Mouse (Mus musculus): ENCODE data around the gene Syngr1. TPM values are rescaled to one million over a fixed set of nuclear protein-coding genes. Genes with fewer than 3 reads are reported as not detected.
A peak's percentile ranks its signal among the peaks of the same experiment; 100 is the strongest.

The Syngr1 gene
- total and polyA plus RNA-seq, 3 experiments, result 44.2 to 86.9 (median 74.6) TPM

DNA sequence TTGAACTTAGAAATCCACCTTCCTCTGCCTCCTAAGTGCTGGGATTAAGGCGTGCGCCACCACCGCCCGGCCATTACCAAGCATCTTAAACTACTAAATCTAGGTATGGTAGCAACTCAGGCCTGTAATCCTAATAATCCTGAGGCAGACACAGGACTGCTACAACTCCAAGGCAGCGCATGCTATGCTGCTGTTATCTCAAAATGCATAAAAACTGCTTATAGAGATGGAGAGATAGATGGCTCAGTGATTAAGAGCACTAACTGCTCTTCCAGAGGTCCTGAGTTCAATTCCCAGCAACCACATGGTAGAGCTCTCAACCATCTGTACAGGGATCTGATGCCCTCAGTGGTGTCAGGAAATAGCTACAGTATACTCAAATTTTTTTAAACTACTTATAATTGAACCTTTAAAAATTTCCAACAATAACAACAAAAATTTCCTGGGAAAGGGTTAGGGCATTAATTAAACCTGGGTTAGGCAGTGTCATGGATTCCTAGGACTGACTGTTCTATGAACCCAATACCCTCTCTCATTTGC is 11.9 kb upstream of the Syngr1 start:
- no peaks in the 10 kb centered on the region for H3K9me3 ChIP-seq (replicated peaks)
- no peak for TF ChIP-seq GATA2 (IDR thresholded peaks at IDR 0.05; ENCODE audit: borderline replicate concordance, low read depth, low read length)
- no peak for TF ChIP-seq CTCF (IDR thresholded peaks at IDR 0.05; ENCODE audit: low read depth, low read length)
- peak overlapping the region; percentile 85 for H3K4me3 ChIP-seq (ENCODE audit: low read depth, low read length)
- H3K4me1 ChIP-seq (ENCODE audit: insufficient read depth, low read depth, low read length), result peaks cover 54% of the 10 kb centered on the region
- ATAC-seq (ENCODE audit: extremely low read depth, insufficient number of reproducible peaks, low FRiP score, poor library complexity, severe bottlenecking) (no peak), DNase-seq (ENCODE audit: low spot score) (no peak)
- H3K36me3 ChIP-seq (replicated peaks), result peaks cover 66% of the 10 kb centered on the region
- peaks cover 4% of the 10 kb centered on the region; the same call in 1 of the 2 replicates for H3K27me3 ChIP-seq (ENCODE audit: insufficient read depth, low read length)

DNA sequence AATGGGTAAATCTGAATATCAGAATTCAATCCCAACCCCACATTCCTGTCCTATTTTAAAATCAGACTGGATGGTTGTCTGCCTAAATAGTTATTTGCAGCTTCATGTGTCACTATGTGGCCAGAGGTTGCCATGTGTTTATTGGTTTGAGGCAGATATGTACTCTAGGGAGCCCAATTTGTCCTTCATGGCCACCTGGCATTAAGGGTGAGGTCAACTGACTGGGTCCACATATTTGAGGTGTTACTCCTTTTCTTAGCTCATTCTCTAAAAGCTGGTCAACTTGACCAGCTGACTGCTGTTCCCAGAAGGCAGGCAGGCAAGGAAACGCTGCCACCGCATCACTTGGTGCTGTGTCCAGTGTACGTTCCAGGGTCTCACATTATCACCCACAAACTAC is 11.2 kb upstream of the Syngr1 start:
- Histone ChIP-seq H3K36me3 (replicated peaks) (peaks cover 66% of the 10 kb centered on the region), H3K27me3 (ENCODE audit: insufficient read depth, low read length) (no peaks in the 10 kb centered on the region), H3K4me3 (ENCODE audit: low read depth, low read length) (peak overlapping the region; percentile 85), H3K4me1 (ENCODE audit: insufficient read depth, low read depth, low read length) (peaks cover 49% of the 10 kb centered on the region), H3K9me3 (replicated peaks) (no peaks in the 10 kb centered on the region)
- no peak for DNase-seq (ENCODE audit: low spot score)
- ATAC-seq (ENCODE audit: extremely low read depth, insufficient number of reproducible peaks, low FRiP score, poor library complexity, severe bottlenecking), result no peak
- TF ChIP-seq GATA2 (IDR thresholded peaks at IDR 0.05; ENCODE audit: borderline replicate concordance, low read depth, low read length) (no peak), POLR2AphosphoS5 (IDR thresholded peaks at IDR 0.05; ENCODE audit: insufficient replicate concordance, low read depth, low read length) (no peak), TAL1 (conservative IDR thresholded peaks at IDR 0.05; ENCODE audit: low read depth, low read length) (no peak), CTCF (IDR thresholded peaks at IDR 0.05; ENCODE audit: low read depth, low read length) (no peak), GATA1 (IDR thresholded peaks at IDR 0.05; ENCODE audit: borderline replicate concordance, low read length) (no peak)

DNA sequence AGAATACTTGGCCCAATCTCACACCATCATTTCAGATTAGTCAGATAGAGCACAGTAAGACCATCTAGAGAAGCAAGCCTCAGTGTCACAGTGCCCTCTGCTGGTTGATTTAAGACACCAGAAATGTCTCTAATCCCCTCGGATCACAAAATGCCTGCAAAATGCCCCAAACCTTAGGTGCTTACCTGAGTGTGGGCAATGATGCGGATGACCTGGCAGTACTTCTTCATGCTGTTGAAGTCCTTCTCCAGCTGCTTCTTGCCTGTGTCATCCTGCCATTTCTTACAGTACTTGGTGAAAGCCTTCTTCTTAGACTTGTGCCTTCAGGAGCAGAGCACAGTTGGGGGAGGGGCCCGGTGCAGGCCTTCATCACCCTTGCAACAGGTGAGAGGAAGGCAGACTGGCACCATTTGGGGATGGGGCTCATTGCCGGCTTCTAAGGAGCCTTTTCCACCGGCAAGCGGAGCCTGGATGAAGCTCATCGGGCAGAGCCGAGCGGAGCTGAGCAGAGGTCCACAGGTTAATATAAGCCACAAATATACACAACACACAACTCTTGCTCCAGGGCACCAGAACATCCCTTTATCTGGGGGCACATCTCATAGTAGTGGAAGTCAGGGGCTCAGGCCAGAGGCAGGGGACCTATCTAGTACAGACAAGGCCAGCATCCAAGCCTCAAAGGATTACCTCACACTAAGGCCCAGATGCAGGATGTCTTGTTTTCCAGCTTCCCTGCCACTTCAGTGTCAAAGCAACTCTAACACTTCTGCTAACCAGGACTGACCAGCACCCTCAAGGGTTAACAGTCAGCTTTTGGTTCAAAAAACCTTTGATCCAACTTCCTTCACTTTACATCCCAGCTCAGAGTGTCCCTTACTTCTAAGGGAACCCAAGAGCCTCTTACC is 10.2 kb upstream of the Syngr1 start:
- peaks cover 66% of the 10 kb centered on the region for H3K36me3 ChIP-seq (replicated peaks)

DNA sequence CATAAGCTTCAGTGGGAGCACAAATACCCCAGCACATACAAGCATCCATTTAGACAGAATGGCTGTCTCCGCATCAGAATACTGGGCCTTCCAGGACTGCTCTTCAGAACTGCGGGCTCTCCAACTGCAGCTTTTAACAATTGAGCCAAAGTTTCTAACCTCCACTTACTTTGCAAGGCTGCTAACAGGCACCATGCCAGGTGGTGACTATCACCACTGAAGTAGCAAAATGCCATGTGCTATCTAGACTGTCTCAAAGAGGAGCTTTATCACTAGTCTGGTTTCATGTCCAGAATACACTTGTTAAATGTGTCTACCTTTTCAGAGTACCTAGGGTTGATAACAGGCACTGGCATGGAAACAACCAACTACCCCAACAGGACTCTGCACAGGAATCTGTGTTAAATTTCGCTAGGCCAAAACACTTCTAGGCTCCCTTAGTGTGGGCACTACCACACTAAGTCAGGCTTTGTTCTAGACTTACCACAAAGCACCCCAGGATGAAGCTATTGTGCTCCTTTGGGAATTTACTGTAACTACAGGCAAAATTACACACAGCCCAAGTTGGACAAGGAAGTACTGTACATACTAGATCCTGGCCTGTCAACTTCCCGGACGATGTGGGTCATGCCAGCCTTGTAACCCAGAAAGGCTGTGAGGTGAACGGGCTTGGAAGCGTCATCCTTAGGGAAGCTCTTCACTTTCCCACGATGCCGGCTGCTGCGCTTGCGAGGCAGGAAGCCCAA is 9.2 kb upstream of the Syngr1 start:
- H3K9me3 ChIP-seq (replicated peaks), result no peaks in the 10 kb centered on the region; the same call in 1 of the 2 replicates
- no peaks in the 10 kb centered on the region for H3K27me3 ChIP-seq (ENCODE audit: insufficient read depth, low read length)
- TF ChIP-seq POLR2AphosphoS5 (IDR thresholded peaks at IDR 0.05; ENCODE audit: insufficient replicate concordance, low read depth, low read length) (peak; percentile 9; the same call in 1 of the 2 replicates), GATA1 (IDR thresholded peaks at IDR 0.05; ENCODE audit: borderline replicate concordance, low read length) (no peak), GATA2 (IDR thresholded peaks at IDR 0.05; ENCODE audit: borderline replicate concordance, low read depth, low read length) (no peak), TAL1 (conservative IDR thresholded peaks at IDR 0.05; ENCODE audit: low read depth, low read length) (no peak), CTCF (IDR thresholded peaks at IDR 0.05; ENCODE audit: low read depth, low read length) (no peak)
- H3K36me3 ChIP-seq (replicated peaks), result peaks cover 60% of the 10 kb centered on the region
- ATAC-seq (ENCODE audit: extremely low read depth, insufficient number of reproducible peaks, low FRiP score, poor library complexity, severe bottlenecking), result no peak
- H3K4me3 ChIP-seq (ENCODE audit: low read depth, low read length), result peak overlapping the region; percentile 85
- peaks cover 31% of the 10 kb centered on the region for H3K4me1 ChIP-seq (ENCODE audit: insufficient read depth, low read depth, low read length)
- DNase-seq (ENCODE audit: low spot score), result no peak

More for the DNA sequence above, 10.2 kb upstream of the Syngr1 start:
- TF ChIP-seq TAL1 (conservative IDR thresholded peaks at IDR 0.05; ENCODE audit: low read depth, low read length) (no peak), POLR2AphosphoS5 (IDR thresholded peaks at IDR 0.05; ENCODE audit: insufficient replicate concordance, low read depth, low read length) (no peak), GATA2 (IDR thresholded peaks at IDR 0.05; ENCODE audit: borderline replicate concordance, low read depth, low read length) (no peak), GATA1 (IDR thresholded peaks at IDR 0.05; ENCODE audit: borderline replicate concordance, low read length) (no peak), CTCF (IDR thresholded peaks at IDR 0.05; ENCODE audit: low read depth, low read length) (peak; percentile 32)
- DNase-seq (ENCODE audit: low spot score) (no peak), ATAC-seq (ENCODE audit: extremely low read depth, insufficient number of reproducible peaks, low FRiP score, poor library complexity, severe bottlenecking) (no peak)
- H3K4me3 ChIP-seq (ENCODE audit: low read depth, low read length), result peak overlapping the region; percentile 85
- no peaks in the 10 kb centered on the region for H3K27me3 ChIP-seq (ENCODE audit: insufficient read depth, low read length)
- peaks cover 41% of the 10 kb centered on the region for H3K4me1 ChIP-seq (ENCODE audit: insufficient read depth, low read depth, low read length)
- H3K9me3 ChIP-seq (replicated peaks), result no peaks in the 10 kb centered on the region

DNA sequence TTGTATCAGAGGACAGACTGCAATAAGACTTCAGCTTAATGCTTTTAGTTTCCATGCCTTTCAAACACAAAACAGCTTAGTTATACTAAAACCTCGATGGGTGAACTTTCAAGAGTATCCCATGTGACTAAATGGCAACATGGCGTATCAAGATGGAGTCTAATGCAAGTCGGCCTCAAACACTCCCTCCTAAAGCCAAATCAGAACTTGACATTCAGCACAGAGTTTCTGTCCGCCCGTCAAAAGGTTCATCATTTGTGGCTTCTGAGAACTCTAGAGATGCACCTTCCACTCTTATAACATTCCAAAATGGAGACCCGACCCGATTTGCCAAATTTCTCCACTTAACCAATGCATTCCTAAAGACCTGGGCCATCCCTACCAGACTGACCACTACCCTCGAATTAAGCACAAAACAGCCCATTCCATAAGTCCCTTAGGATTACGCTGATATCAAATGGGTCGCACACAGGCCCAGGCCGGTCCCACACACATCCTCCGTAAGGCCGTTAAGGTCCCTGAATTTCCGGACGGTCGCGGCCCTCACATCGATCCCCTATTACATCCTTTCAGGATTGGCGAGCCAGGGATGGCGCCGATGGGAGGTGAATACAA is 8.4 kb upstream of the Syngr1 start:
- H3K4me3 ChIP-seq (ENCODE audit: low read depth, low read length), result peak overlapping the region; percentile 85
- peaks cover 30% of the 10 kb centered on the region for H3K4me1 ChIP-seq (ENCODE audit: insufficient read depth, low read depth, low read length)
- peak; percentile 36 for DNase-seq (ENCODE audit: low spot score)
- no peak; the same call in 1 of the 2 replicates for TF ChIP-seq POLR2AphosphoS5 (IDR thresholded peaks at IDR 0.05; ENCODE audit: insufficient replicate concordance, low read depth, low read length)
- no peak for TF ChIP-seq GATA2 (IDR thresholded peaks at IDR 0.05; ENCODE audit: borderline replicate concordance, low read depth, low read length)
- TF ChIP-seq TAL1 (conservative IDR thresholded peaks at IDR 0.05; ENCODE audit: low read depth, low read length), result no peak
- TF ChIP-seq GATA1 (IDR thresholded peaks at IDR 0.05; ENCODE audit: borderline replicate concordance, low read length), result no peak
- no peak for TF ChIP-seq CTCF (IDR thresholded peaks at IDR 0.05; ENCODE audit: low read depth, low read length)
- no peaks in the 10 kb centered on the region; the same call in 1 of the 2 replicates for H3K9me3 ChIP-seq (replicated peaks)
- no peak for ATAC-seq (ENCODE audit: extremely low read depth, insufficient number of reproducible peaks, low FRiP score, poor library complexity, severe bottlenecking)
- H3K27me3 ChIP-seq (ENCODE audit: insufficient read depth, low read length), result no peaks in the 10 kb centered on the region
- H3K36me3 ChIP-seq (replicated peaks), result peaks cover 53% of the 10 kb centered on the region

Measured in G1E (cell line).